29 mouse cellular contexts compared by ENCODE assay signal in the genomic region with DNA sequence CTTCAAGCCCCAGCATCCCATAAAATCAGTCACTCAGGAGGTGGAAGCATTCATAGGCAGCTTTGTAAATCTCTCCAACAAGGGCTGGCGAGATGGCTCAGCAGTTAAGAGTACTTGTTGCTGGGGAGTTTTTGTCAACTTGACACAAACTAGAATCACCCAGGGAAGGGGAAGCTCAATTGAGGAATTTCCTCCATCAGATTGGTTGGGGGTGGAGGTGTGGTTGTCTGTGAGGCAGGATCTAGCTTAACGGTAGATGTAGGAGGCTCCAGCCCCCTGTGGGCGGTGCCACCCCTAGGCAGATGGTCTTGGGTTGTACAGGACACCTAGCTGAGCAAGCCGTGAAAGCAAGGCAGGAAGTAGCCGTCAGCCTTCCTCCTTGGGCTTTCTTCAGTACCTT.
"Had no signal": no experiment of that assay in that cellular context is flagged by ENCODE, and none has a peak within 500 bp of the region (broad histone marks: within the 10 kb centered on the region; RNA-seq: fewer than 3 reads in every experiment).

No protein-coding gene starts in this region.

- H3K27ac ChIP-seq: heart, embryonic 13.5 days; heart, embryonic 15.5 days; hindbrain, embryonic 10.5 days; hindbrain, embryonic 12.5 days; hindbrain, embryonic 13.5 days; hindbrain, embryonic 14.5 days; hindbrain, embryonic 15.5 days; hindbrain, postnatal 0 days; intestine, embryonic 15.5 days; kidney, embryonic 15.5 days; kidney, postnatal 0 days; layer of hippocampus, adult 2 months; left cerebral cortex, adult 2 months had no signal

- DNase-seq: heart, postnatal 10 days; heart, postnatal 14 days; heart, postnatal 36 days; heart, postnatal 4 days; kidney, adult 11 months; kidney, adult 18-20 months; kidney, adult 2 months; kidney, adult 8-10 months; kidney, adult 9 months; kidney, postnatal 10 days; kidney, postnatal 14 days; kidney, postnatal 36 days; kidney, postnatal 4 days; layer of hippocampus, adult 9-11 months; layer of hippocampus, postnatal 36 days had no signal

- H3K4me3 ChIP-seq: heart, embryonic 12.5 days; heart, embryonic 13.5 days; heart, embryonic 15.5 days; hindbrain, embryonic 10.5 days; hindbrain, embryonic 12.5 days; hindbrain, embryonic 13.5 days; hindbrain, embryonic 15.5 days; intestine, embryonic 15.5 days; kidney, embryonic 15.5 days; layer of hippocampus, adult 2 months; left cerebral cortex, adult 2 months had no signal
